Mouse (Mus musculus) retina, embryonic 14.5 days (tissue): ENCODE data around the gene Fyn.

Experiments
- DNase-seq: peaks from one replicate; pipeline ENCODE4 v3.0.0-alpha.2; 2015; ENCODE audit warnings: low spot score

The Fyn gene

DNA sequence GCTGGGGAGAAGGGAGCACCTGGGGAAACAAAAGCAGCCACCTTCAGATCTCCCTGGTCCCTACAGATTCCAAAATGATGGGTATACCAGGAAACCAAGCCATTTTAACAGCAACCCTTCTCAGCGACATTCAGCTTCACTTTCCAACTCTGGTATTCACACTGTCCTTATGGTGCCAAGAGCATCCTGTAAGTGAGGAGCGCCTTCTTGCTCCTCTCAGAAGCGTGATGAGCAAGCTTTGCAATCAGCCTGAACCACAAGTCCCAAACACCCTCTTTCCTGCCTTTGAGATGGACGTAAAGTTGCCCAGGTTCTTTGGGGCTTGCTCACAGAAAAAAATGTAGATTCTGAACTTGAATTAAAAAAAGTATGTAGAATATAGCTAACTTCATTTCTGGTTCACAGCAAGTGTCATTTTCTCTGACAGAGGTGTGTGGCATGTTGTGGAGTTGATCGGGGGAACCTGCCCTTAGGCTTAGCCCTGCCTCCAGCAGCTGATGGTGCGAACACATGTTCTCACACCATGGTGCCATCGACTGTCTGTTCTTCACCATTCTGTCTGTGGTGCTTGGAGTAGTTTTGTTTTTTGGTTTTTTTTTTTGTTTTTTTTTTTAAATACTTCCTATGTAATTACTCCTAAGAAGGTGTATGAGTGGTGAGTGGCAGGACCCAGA, 102.5 kb downstream of the Fyn start:
- DNase-seq = no peak

GRCm38 (mm10) chr10:39471714-39472531, 103.3 kb downstream of the Fyn start:
- no peak for DNase-seq

DNA sequence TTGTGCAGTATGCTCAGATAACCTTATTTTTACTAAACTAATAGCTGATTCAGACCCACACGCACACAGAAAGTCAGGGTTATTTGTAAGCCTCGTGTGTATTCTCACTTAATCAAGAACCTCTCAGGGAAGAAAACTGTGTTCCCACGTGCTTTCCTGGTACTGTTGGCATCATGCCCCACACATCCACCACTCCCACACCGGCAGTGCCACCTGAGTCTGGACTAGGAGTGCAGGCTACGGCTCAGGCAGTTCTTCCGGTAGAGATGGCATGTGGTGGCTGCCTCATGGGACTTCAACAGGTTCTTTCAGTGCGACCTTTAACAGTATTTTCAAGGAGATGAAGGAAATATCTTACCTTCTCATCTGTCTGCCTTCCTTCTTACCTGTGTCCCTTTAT, 104.3 kb downstream of the Fyn start:
- no peak for DNase-seq

DNA sequence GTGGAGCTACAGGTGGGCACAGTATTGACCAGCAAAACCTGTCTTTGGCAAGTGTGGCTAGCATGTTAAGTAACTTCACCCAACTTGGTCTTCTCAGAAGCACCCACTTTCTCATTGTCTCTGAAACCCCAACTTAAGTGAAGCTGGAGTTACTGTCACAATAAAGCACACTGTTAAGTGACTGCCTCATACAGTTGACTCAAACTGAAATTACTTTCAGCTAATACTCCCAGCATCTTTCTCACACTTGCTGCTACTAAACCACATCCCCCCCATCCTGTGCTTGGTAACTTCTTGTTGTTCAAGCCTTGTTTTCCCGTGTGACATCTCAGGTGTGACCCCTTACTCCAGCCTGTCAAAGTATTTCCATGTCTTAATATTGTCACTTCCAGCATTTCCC, 110.7 kb downstream of the Fyn start:
- no peak for DNase-seq

GRCm38 (mm10) chr10:39484382-39484826, 115.7 kb downstream of the Fyn start:
- DNase-seq = peak; percentile 65

DNA sequence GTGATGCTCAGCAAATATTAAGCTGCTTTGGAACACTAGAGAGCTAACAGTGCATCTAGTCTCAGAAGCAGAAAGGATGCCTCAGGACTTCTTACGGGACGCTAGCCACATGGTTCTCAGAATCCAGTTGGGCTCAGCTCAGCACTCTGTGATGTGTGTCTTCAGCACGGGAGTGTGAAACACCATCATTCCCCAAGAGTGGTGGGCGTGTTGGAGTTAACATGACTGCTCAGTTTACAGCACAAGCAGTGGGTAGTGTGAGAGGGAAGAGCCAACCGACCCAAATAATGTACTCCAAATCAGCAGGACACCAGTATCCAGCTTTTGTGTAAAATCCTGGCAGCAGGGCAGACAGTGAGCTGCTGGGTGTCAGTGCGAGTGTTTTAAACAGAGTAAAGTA, 116.2 kb downstream of the Fyn start:
- peak; percentile 53 for DNase-seq

DNA sequence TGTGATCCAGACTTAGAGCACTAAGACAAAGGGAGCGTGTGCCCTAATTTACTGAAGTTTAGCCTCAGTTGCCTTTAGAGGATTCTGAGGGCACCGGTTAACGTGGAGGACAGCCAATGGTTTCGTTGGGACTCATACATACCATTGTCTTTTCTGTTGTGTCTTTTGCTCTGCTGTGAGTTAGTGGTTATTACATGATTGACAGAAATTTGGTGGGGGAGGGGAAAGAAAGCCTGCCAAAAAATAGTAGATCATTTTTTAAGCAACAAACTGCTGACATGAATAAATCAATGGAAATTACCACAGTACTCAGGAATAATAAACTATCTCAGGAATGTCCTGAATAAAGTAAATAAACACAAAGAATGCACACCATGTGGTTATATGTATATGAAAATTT, 117.3 kb downstream of the Fyn start:
- DNase-seq = no peak

- DNase-seq = no peak
Observed at GRCm38 (mm10) chr10:39486501-39487450, 118.1 kb downstream of the Fyn start.

GRCm38 (mm10) chr10:39487740-39488415, 119.2 kb downstream of the Fyn start:
- DNase-seq = no peak

DNA sequence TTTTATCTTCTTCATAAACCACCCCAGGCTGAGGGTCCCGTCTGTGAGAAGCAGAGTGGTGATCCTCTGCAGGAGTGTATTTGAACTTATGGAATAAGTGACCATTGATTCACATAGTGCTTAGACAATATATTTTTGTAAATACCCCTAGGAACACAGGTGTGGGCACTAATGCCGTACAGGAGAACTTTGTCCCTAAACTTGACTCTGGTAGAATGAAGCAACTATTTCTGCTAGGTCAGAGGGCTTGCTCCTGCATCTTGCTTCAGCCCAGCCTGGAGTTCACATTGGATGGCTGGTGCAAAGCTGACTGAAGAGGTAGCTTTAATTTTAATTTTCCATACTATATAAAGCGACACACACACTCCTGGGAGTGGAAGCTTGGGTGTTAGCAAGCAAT, 119.9 kb downstream of the Fyn start:
- no peak for DNase-seq

GRCm38 (mm10) chr10:39488956-39489355, 120.3 kb downstream of the Fyn start:
- no peak for DNase-seq

DNA sequence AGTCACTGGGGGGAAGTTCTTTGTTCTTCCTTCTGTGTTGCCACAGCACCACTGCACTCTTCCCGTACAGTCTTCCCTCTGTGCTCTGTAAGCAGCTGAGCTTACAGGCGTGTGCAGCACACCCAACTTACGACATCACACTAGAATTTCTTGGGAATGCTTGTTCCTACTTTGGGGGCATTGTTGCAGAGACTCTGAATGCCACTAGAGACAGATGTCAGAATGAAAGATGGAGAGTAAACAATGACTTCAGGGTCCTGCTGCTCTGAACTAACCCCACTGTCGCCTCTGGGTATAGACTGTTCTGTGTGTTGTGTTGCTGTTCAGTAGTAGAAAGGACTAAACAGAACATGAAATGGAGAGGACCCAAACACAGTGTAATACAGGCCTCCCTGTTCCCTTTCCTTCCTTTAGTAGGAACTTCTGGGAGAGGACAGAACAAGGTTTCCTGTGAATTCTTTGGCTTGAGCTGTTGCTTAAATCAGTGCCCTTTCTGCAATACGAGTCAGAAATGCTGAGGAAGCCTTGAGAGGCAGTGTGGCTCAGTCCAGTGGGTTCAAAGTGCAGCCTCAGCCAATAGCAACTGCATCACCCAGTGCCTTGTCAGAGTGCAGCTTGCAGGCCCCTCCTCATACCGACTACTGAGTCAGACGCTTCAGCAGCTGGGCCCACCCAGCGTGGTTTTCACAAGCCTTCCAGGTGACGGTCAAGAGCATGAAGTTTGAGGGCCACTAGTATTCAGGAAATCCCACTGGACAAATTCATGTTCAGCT, 121.9 kb downstream of the Fyn start:
- DNase-seq = no peak

DNA sequence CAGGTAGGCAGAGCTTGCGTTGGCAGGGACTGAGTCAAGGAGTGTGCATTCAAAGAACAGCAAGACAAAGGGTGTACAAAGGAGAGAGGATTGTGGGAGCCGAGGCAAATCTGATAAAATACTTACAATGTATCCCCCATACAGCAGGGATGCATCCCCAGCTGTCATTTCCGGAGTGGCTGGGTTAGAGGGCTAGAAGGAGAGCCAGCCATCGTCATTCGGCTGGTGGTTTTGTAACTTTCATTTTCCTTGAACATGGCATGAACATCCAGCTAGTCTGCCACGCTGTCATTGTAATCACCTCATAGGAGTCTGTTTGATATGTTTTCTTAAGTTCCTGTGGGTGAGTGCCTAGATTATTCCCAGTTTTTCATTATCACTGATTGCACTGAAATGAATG, 123.5 kb downstream of the Fyn start:
- no peak for DNase-seq

GRCm38 (mm10) chr10:39493007-39493406, 124.4 kb downstream of the Fyn start:
- DNase-seq = no peak

DNA sequence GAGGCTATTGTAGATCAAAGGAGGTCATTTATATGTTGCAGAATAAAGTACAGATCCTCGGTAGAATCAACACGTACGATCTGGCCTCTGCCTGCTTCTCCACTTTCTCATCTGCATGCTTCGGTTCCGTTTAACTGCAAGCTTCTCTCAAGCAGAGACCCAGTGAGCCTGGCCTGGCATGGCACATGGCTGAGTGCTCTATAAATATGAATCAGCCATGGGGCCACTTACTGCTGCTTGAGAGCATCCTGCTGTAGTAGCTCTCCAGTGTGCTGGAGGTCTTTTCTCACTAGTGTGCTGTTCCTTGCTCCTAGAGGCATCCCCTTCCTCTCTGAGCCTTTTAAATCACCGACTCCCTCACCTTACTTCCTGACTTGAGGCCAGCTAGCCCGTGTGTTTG, 130.0 kb downstream of the Fyn start:
- peak; percentile 58 for DNase-seq

GRCm38 (mm10) chr10:39501571-39501970, 132.9 kb downstream of the Fyn start:
- no peak for DNase-seq

DNA sequence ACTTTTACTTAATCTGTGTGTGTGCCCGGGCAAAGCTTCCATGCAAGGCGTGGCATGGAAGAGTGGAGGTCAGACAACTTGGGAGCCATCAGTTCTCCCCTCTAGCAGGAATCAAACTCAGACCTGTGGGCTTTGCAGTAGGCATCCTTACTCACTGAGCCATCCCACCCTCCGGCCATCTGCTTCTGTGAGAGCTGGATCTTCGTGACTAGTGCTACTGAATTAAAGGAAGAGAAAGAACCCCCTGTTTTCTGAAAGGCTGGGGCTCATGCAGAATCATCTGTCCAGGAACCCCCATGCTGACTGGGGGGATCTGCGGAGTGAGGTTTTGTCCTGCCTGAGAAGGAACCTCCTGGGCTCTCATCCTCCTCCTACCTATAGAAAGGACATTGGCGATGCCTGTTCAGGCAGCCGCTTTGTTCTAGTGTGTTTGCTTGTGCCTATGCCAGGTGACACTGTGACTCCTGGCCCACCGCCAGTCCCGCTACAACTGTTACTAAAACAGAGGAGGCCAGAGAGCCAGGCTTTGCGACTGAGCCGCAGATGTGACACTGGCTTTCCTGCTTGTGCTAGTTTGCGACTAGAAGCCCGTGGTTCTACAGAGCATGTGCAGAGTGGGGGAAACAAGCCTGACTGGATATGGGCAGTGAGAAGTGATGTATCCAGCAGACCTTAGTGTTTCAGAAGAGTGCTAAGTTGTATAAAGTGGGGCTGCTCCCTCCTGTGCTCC, 133.5 kb downstream of the Fyn start:
- DNase-seq = no peak

GRCm38 (mm10) chr10:39503331-39503730, 134.7 kb downstream of the Fyn start:
- DNase-seq = no peak

DNA sequence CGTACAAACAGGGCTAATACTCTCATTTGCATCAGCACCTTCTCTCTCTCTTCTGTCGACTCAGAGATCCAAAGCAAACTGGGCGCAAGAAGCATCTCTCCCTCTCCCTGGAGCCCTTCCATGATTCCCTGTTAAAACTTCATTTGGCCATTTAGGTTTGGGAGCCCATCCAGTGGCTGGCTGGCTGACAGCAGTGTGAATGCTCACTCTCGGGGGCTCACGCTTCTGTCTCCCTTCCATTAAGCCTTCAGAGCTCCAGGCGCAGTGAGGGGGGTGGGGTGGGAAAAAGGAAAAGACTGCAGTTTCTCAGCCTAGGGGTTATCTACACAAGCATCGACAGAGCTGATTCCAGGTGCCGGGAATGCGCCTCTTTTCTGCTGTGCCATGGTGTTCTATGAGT, 136.4 kb downstream of the Fyn start:
- no peak for DNase-seq

DNA sequence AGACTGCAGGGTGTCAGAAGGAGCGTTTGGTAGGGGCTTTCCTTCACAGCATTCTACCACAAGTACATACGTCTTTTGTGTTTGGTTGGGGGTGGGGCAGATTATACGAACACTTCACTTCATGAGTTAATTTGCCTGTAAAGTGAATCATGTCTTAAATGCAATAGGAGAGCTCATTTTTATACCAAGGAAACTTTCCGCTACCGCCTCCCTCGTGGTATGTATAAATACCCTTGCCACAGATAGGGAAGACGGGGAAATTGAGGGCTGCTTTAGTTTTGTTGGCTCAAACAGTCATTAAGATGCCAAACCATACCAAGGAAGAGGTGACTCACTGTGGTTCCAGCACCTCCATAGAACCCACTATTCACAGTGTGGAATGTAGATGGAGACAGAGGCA, 137.0 kb downstream of the Fyn start:
- no peak for DNase-seq
